Mouse (Mus musculus) heart, embryonic 16.5 days (tissue): ENCODE data around the gene Wnt11. TPM values are rescaled to one million over a fixed set of nuclear protein-coding genes. Genes with fewer than 3 reads are reported as not detected.

Source experiments
- ATAC-seq: fragments of 200-750 bp; cut with Nextera tagmentation; replicated peaks from 2 replicates; pipeline ENCODE4 v1.8.0; 2017; ENCODE audit warnings: moderate number of reproducible peaks; ENCODE audit not compliant: insufficient read depth, low FRiP score; ENCODE audit errors: extremely low read depth
- H3K27ac ChIP-seq: fragments of 300-500 bp; sonication (generic); 2 replicates; pipeline ENCODE4 v1.5.1; 2014; ENCODE audit warnings: mild to moderate bottlenecking, low read length, control low read depth, moderate library complexity
- H3K27me3 ChIP-seq: fragments of 300-500 bp; sonication (generic); 2 replicates; pipeline ENCODE4 v1.6.1; 2014; ENCODE audit warnings: low read length, mixed read lengths; ENCODE audit not compliant: control insufficient read depth, insufficient read depth
- H3K36me3 ChIP-seq: fragments of 300-500 bp; sonication (generic); 2 replicates; pipeline ENCODE4 v1.6.1; 2014; ENCODE audit not compliant: control insufficient read depth, insufficient read depth
- H3K4me1 ChIP-seq: fragments of 300-500 bp; sonication (generic); 2 replicates; pipeline ENCODE4 v1.6.1; 2014; ENCODE audit warnings: low read length, mixed read lengths; ENCODE audit not compliant: control insufficient read depth, insufficient read depth
- H3K4me2 ChIP-seq: fragments of 300-500 bp; sonication (generic); 2 replicates; pipeline ENCODE4 v1.6.1; 2014; ENCODE audit warnings: low read depth, mild to moderate bottlenecking, control low read depth, low read length
- H3K4me3 ChIP-seq: fragments of 300-500 bp; sonication (generic); 2 replicates; pipeline ENCODE4 v1.5.1; 2014; ENCODE audit warnings: mild to moderate bottlenecking, control low read depth, low read length
- H3K9ac ChIP-seq: fragments of 300-500 bp; sonication (generic); 2 replicates; pipeline ENCODE4 v1.6.1; 2014; ENCODE audit warnings: low read length, control low read depth
- H3K9me3 ChIP-seq: fragments of 300-500 bp; sonication (generic); replicated peaks from 2 replicates; pipeline ENCODE4 v1.6.1; 2016; ENCODE audit warnings: low read length; ENCODE audit not compliant: control insufficient read depth
- WGBS: fragments of 180-500 bp; shearing (Covaris S2); extraction: QIAGEN DNeasy Blood & Tissue Kit; methylation state at CpG from one replicate; pipeline ENCODE4 v1.1.7; 2014; 5-methylcytosine and 5-hydroxymethylcytosine counted together
- polyA plus RNA-seq: library from polyadenylated mRNA; unstranded; fragments of >200 nt; fragmentation: Nextera tagmentation; extraction: Ambion mirVana; gene quantifications from 2 replicates; pipeline ENCODE4 v1.2.1, GENCODE M21; 2015

Gene Wnt11
- polyA plus RNA-seq, 1 experiment from 2014 or later: 9.8 TPM

- WGBS: 72% methylated on average over 2 of the region's 2 CpGs
- no peak for ATAC-seq
- no peak overlapping the region for H3K4me2 ChIP-seq
- H3K4me1 ChIP-seq: peaks cover 22% of the 10 kb centered on the region
- H3K4me3 ChIP-seq: no peak overlapping the region
- H3K36me3 ChIP-seq: no peaks in the 10 kb centered on the region
- H3K9me3 ChIP-seq: no peaks in the 10 kb centered on the region
- H3K27ac ChIP-seq: no peak overlapping the region
- H3K27me3 ChIP-seq: no peaks in the 10 kb centered on the region
- H3K9ac ChIP-seq: no peak overlapping the region
Measured at GRCm38 (mm10) chr7:98879176-98879575, 44.3 kb downstream of the Wnt11 start.

GRCm38 (mm10) chr7:98881887-98882286 is 47.0 kb downstream of the Wnt11 start:
- no peak for ATAC-seq
- WGBS: 71% methylated on average over 4 of the region's 4 CpGs
- Histone ChIP-seq H3K9ac (no peak overlapping the region), H3K27ac (no peak overlapping the region), H3K4me1 (peaks cover 2% of the 10 kb centered on the region; the same call in 1 of the 2 replicates), H3K27me3 (no peaks in the 10 kb centered on the region), H3K4me2 (no peak overlapping the region), H3K9me3 (no peaks in the 10 kb centered on the region), H3K36me3 (no peaks in the 10 kb centered on the region; the same call in 1 of the 2 replicates), H3K4me3 (no peak overlapping the region)

- Histone ChIP-seq H3K9ac (no peak overlapping the region), H3K4me3 (no peak overlapping the region), H3K27ac (no peak overlapping the region), H3K9me3 (no peaks in the 10 kb centered on the region), H3K27me3 (no peaks in the 10 kb centered on the region), H3K4me2 (no peak overlapping the region), H3K36me3 (peaks cover 8% of the 10 kb centered on the region), H3K4me1 (no peaks in the 10 kb centered on the region)
- no peak for ATAC-seq
- 72% methylated on average over 22 of the region's 22 CpGs for WGBS
Measured at GRCm38 (mm10) chr7:98887811-98888261, 52.9 kb downstream of the Wnt11 start.

GRCm38 (mm10) chr7:98888810-98889209 is 53.9 kb downstream of the Wnt11 start:
- no peak for ATAC-seq
- WGBS: 73% methylated on average over 5 of the region's 5 CpGs
- no peaks in the 10 kb centered on the region for H3K4me1 ChIP-seq
- no peak overlapping the region for H3K4me3 ChIP-seq
- no peaks in the 10 kb centered on the region for H3K9me3 ChIP-seq
- H3K36me3 ChIP-seq: peaks cover 8% of the 10 kb centered on the region
- H3K27me3 ChIP-seq: no peaks in the 10 kb centered on the region
- no peak overlapping the region for H3K4me2 ChIP-seq
- no peak overlapping the region for H3K9ac ChIP-seq
- no peak overlapping the region for H3K27ac ChIP-seq

- Histone ChIP-seq H3K27me3 (no peaks in the 10 kb centered on the region), H3K4me2 (no peak overlapping the region), H3K36me3 (peaks cover 8% of the 10 kb centered on the region), H3K27ac (no peak overlapping the region), H3K9me3 (no peaks in the 10 kb centered on the region), H3K9ac (no peak overlapping the region), H3K4me1 (no peaks in the 10 kb centered on the region), H3K4me3 (no peak overlapping the region)
- ATAC-seq: no peak
- 70% methylated on average over 7 of the region's 7 CpGs for WGBS
Measured at GRCm38 (mm10) chr7:98889211-98889610, 54.3 kb downstream of the Wnt11 start.

GRCm38 (mm10) chr7:98893144-98893543 is 58.2 kb downstream of the Wnt11 start:
- H3K4me1 ChIP-seq: peaks cover 18% of the 10 kb centered on the region
- 90% methylated on average over 5 of the region's 5 CpGs for WGBS
- ATAC-seq: no peak

GRCm38 (mm10) chr7:98894305-98894704 is 59.4 kb downstream of the Wnt11 start:
- Histone ChIP-seq H3K27me3 (no peaks in the 10 kb centered on the region), H3K36me3 (no peaks in the 10 kb centered on the region), H3K9me3 (no peaks in the 10 kb centered on the region), H3K4me3 (no peak overlapping the region), H3K27ac (peak overlapping the region; percentile 50), H3K4me1 (peaks cover 18% of the 10 kb centered on the region), H3K9ac (no peak overlapping the region), H3K4me2 (no peak overlapping the region)
- no peak for ATAC-seq
- 86% methylated on average over 5 of the region's 5 CpGs for WGBS

More at GRCm38 (mm10) chr7:98893144-98893543, 58.2 kb downstream of the Wnt11 start:
- Histone ChIP-seq H3K4me3 (no peak overlapping the region), H3K9me3 (no peaks in the 10 kb centered on the region), H3K4me2 (no peak overlapping the region), H3K27ac (no peak overlapping the region), H3K9ac (no peak overlapping the region), H3K27me3 (no peaks in the 10 kb centered on the region), H3K36me3 (peaks cover 3% of the 10 kb centered on the region)

- Histone ChIP-seq H3K9me3 (no peaks in the 10 kb centered on the region), H3K4me2 (peak overlapping the region; percentile 33; the same call in 1 of the 2 replicates), H3K27ac (peak overlapping the region; percentile 50), H3K4me3 (no peak overlapping the region), H3K27me3 (no peaks in the 10 kb centered on the region), H3K36me3 (no peaks in the 10 kb centered on the region), H3K9ac (no peak overlapping the region), H3K4me1 (peaks cover 18% of the 10 kb centered on the region)
- WGBS: 42% methylated on average over 5 of the region's 5 CpGs
- peak; percentile 38 for ATAC-seq
Measured at GRCm38 (mm10) chr7:98894768-98895167, 59.9 kb downstream of the Wnt11 start.

GRCm38 (mm10) chr7:98895501-98896095 is 60.7 kb downstream of the Wnt11 start:
- Histone ChIP-seq H3K36me3 (no peaks in the 10 kb centered on the region), H3K9ac (no peak overlapping the region), H3K4me1 (peaks cover 24% of the 10 kb centered on the region), H3K27me3 (no peaks in the 10 kb centered on the region), H3K4me3 (no peak overlapping the region), H3K27ac (peak overlapping the region; percentile 30), H3K9me3 (no peaks in the 10 kb centered on the region), H3K4me2 (peak overlapping the region; percentile 33; the same call in 1 of the 2 replicates)
- no peak for ATAC-seq
- 14% methylated on average over 10 of the region's 10 CpGs for WGBS
